Mouse (Mus musculus): Measurements from ENCODE around the gene Gpr75. TPM values are rescaled to one million over a fixed set of nuclear protein-coding genes. Genes with fewer than 3 reads are reported as not detected.

The Gpr75 gene
- 0.12 TPM in 1 of 2 replicates, not detected in the other for total RNA-seq (2017)

GRCm38 (mm10) chr11:30885171-30885871, at the start of gene Gpr75, which contains the start of gene Asb3:
Gene Gpr75 (plus strand): TSS chr11:30885358.
Gene Asb3 (plus strand): TSS chr11:30885416.
- ATAC-seq (ENCODE audit: extremely low read depth, insufficient number of reproducible peaks, low FRiP score, poor library complexity, severe bottlenecking) = no peak

- no peak for ATAC-seq (ENCODE audit: extremely low read depth, insufficient number of reproducible peaks, low FRiP score, poor library complexity, severe bottlenecking)
Observed at GRCm38 (mm10) chr11:30838793-30839192, 46.4 kb upstream of the Gpr75 start.

- no peak for ATAC-seq (ENCODE audit: extremely low read depth, insufficient number of reproducible peaks, low FRiP score, poor library complexity, severe bottlenecking)
Observed at GRCm38 (mm10) chr11:30844355-30844754, 40.8 kb upstream of the Gpr75 start.

- no peak for ATAC-seq (ENCODE audit: extremely low read depth, insufficient number of reproducible peaks, low FRiP score, poor library complexity, severe bottlenecking)
Observed at GRCm38 (mm10) chr11:30872425-30872824, 12.7 kb upstream of the Gpr75 start.

- ATAC-seq (ENCODE audit: extremely low read depth, insufficient number of reproducible peaks, low FRiP score, poor library complexity, severe bottlenecking) = no peak
Observed at GRCm38 (mm10) chr11:30888153-30888552, 3.0 kb downstream of the Gpr75 start.

GRCm38 (mm10) chr11:30896201-30896600, 11.0 kb downstream of the Gpr75 start:
- no peak for ATAC-seq (ENCODE audit: extremely low read depth, insufficient number of reproducible peaks, low FRiP score, poor library complexity, severe bottlenecking)

GRCm38 (mm10) chr11:30899312-30899711, 14.2 kb downstream of the Gpr75 start:
- ATAC-seq (ENCODE audit: extremely low read depth, insufficient number of reproducible peaks, low FRiP score, poor library complexity, severe bottlenecking) = no peak

- no peak for ATAC-seq (ENCODE audit: extremely low read depth, insufficient number of reproducible peaks, low FRiP score, poor library complexity, severe bottlenecking)
Observed at GRCm38 (mm10) chr11:30912311-30912710, 27.2 kb downstream of the Gpr75 start.

GRCm38 (mm10) chr11:30920641-30921040, 35.5 kb downstream of the Gpr75 start:
- no peak for ATAC-seq (ENCODE audit: extremely low read depth, insufficient number of reproducible peaks, low FRiP score, poor library complexity, severe bottlenecking)

- no peak for ATAC-seq (ENCODE audit: extremely low read depth, insufficient number of reproducible peaks, low FRiP score, poor library complexity, severe bottlenecking)
Observed at GRCm38 (mm10) chr11:30923283-30923682, 38.1 kb downstream of the Gpr75 start.

GRCm38 (mm10) chr11:30928079-30928478, 42.9 kb downstream of the Gpr75 start:
- ATAC-seq (ENCODE audit: extremely low read depth, insufficient number of reproducible peaks, low FRiP score, poor library complexity, severe bottlenecking) = no peak

GRCm38 (mm10) chr11:30928498-30928897, 43.3 kb downstream of the Gpr75 start:
- no peak for ATAC-seq (ENCODE audit: extremely low read depth, insufficient number of reproducible peaks, low FRiP score, poor library complexity, severe bottlenecking)

Other genes starting within 250 kb of the Gpr75 start
- not detected in 2 replicates for gene Acyp2, start 235.8 kb upstream of the Gpr75 start, total RNA-seq (2017)
- 64.2 and 70.0 TPM in 2 replicates for gene Psme4, start 113.6 kb upstream of the Gpr75 start, total RNA-seq (2017)
- gene Asb3, start 58 bp downstream of the Gpr75 start, total RNA-seq (2017) = 20.1 and 26.9 TPM in 2 replicates
- gene Erlec1, start 69.0 kb downstream of the Gpr75 start, total RNA-seq (2017) = 18.4 and 20.6 TPM in 2 replicates
- gene Chac2, start 101.0 kb downstream of the Gpr75 start, total RNA-seq (2017) = 5.5 and 9.1 TPM in 2 replicates